Mouse (Mus musculus): ENCODE results near the gene Ermard. TPM values are rescaled to one million over a fixed set of nuclear protein-coding genes. Genes with fewer than 3 reads are reported as not detected.

The Ermard gene
- polyA plus RNA-seq, 1 experiment: 20.2 TPM

GRCm38 (mm10) chr17:15058161-15058591, 17.2 kb downstream of the Ermard start:
- Histone ChIP-seq H3K4me2 (ENCODE audit: low read depth) (no peak overlapping the region), H3K4me3 (no peak overlapping the region), H3K79me2 (ENCODE audit: control insufficient read depth, insufficient read depth) (no peaks in the 10 kb centered on the region), H3ac (ENCODE audit: control insufficient read depth, insufficient read length) (no peak overlapping the region), H3K27me3 (ENCODE audit: control insufficient read depth, insufficient read depth, insufficient read length) (no peaks in the 10 kb centered on the region), H3K36me3 (ENCODE audit: control insufficient read depth, insufficient read depth) (peaks cover 5% of the 10 kb centered on the region)
- TF ChIP-seq MYOG (IDR thresholded peaks at IDR 0.05; ENCODE audit: control insufficient read depth in 1 of 3, insufficient read depth in 1 of 3, insufficient read length in 2 of 3, low read depth in 2 of 3) (no peak), TCF3 (IDR thresholded peaks at IDR 0.05; ENCODE audit: insufficient read length, low read depth) (no peak), POLR2AphosphoS2 (IDR thresholded peaks at IDR 0.05; ENCODE audit: insufficient read length, low read depth) (no peak), SRF (IDR thresholded peaks at IDR 0.05; ENCODE audit: control insufficient read depth, insufficient read length, low read depth) (no peak), POLR2A (IDR thresholded peaks at IDR 0.05; ENCODE audit: insufficient read length, low read depth) (no peak), USF1 (IDR thresholded peaks at IDR 0.05; ENCODE audit: low read depth) (no peak), REST (IDR thresholded peaks at IDR 0.05; ENCODE audit: insufficient read depth, insufficient read length) (no peak), MYOD1 (IDR thresholded peaks at IDR 0.05; ENCODE audit: control insufficient read depth in 1 of 3, insufficient read length in 2 of 3, low read depth in 2 of 3) (no peak), E2F4 (IDR thresholded peaks at IDR 0.05; ENCODE audit: insufficient read depth) (no peak), MAX (IDR thresholded peaks at IDR 0.05; ENCODE audit: low read depth) (no peak), CEBPB (IDR thresholded peaks at IDR 0.05; ENCODE audit: insufficient read depth, poor library complexity, severe bottlenecking) (no peak), TCF12 (IDR thresholded peaks at IDR 0.05; ENCODE audit: insufficient read depth, poor library complexity, severe bottlenecking) (no peak)

DNA sequence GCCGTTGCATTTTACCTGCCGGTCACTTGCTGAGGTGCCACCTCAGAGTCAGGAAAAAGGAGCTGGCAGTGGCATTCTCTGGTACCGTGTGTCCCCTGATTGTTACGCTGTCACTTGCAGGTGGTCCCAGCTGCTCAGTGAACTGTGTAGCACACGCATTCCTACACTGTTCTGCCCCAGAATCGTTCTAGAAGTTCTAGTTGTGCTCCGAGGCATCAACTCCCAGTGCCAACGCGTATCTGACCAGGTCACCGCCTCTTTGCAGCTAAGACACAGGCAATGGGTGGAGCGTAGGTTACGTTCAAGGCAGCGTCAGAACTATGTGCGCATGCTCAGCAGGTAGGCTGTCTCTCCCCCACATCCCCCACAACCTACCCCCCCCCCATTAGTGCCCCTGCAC, 18.6 kb downstream of the Ermard start:
- H3ac ChIP-seq (ENCODE audit: control insufficient read depth, insufficient read length): no peak overlapping the region
- no peaks in the 10 kb centered on the region for H3K27me3 ChIP-seq (ENCODE audit: control insufficient read depth, insufficient read depth, insufficient read length)
- peaks cover 5% of the 10 kb centered on the region for H3K36me3 ChIP-seq (ENCODE audit: control insufficient read depth, insufficient read depth)
- no peak overlapping the region for H3K4me2 ChIP-seq (ENCODE audit: low read depth)
- TF ChIP-seq MYOD1 (IDR thresholded peaks at IDR 0.05; ENCODE audit: control insufficient read depth in 1 of 3, insufficient read length in 2 of 3, low read depth in 2 of 3) (no peak), REST (IDR thresholded peaks at IDR 0.05; ENCODE audit: insufficient read depth, insufficient read length) (no peak), USF1 (IDR thresholded peaks at IDR 0.05; ENCODE audit: low read depth) (no peak)
- H3K4me3 ChIP-seq: no peak overlapping the region
- no peaks in the 10 kb centered on the region for H3K79me2 ChIP-seq (ENCODE audit: control insufficient read depth, insufficient read depth)

- Histone ChIP-seq H3ac (ENCODE audit: control insufficient read depth, insufficient read length) (no peak overlapping the region), H3K27me3 (ENCODE audit: control insufficient read depth, insufficient read depth, insufficient read length) (no peaks in the 10 kb centered on the region), H3K4me2 (ENCODE audit: low read depth) (no peak overlapping the region), H3K36me3 (ENCODE audit: control insufficient read depth, insufficient read depth) (peaks cover 5% of the 10 kb centered on the region), H3K4me3 (no peak overlapping the region), H3K79me2 (ENCODE audit: control insufficient read depth, insufficient read depth) (no peaks in the 10 kb centered on the region)
- TF ChIP-seq TCF3 (IDR thresholded peaks at IDR 0.05; ENCODE audit: insufficient read length, low read depth): no peak
- no peak for TF ChIP-seq POLR2AphosphoS2 (IDR thresholded peaks at IDR 0.05; ENCODE audit: insufficient read length, low read depth)
- TF ChIP-seq USF1 (IDR thresholded peaks at IDR 0.05; ENCODE audit: low read depth): no peak
- TF ChIP-seq MAX (IDR thresholded peaks at IDR 0.05; ENCODE audit: low read depth): no peak
- no peak for TF ChIP-seq SRF (IDR thresholded peaks at IDR 0.05; ENCODE audit: control insufficient read depth, insufficient read length, low read depth)
- no peak for TF ChIP-seq MYOG (IDR thresholded peaks at IDR 0.05; ENCODE audit: control insufficient read depth in 1 of 3, insufficient read depth in 1 of 3, insufficient read length in 2 of 3, low read depth in 2 of 3)
- TF ChIP-seq CEBPB (IDR thresholded peaks at IDR 0.05; ENCODE audit: insufficient read depth, poor library complexity, severe bottlenecking): no peak
- TF ChIP-seq POLR2A (IDR thresholded peaks at IDR 0.05; ENCODE audit: insufficient read length, low read depth): no peak
- no peak for TF ChIP-seq TCF12 (IDR thresholded peaks at IDR 0.05; ENCODE audit: insufficient read depth, poor library complexity, severe bottlenecking)
- no peak for TF ChIP-seq E2F4 (IDR thresholded peaks at IDR 0.05; ENCODE audit: insufficient read depth)
- TF ChIP-seq REST (IDR thresholded peaks at IDR 0.05; ENCODE audit: insufficient read depth, insufficient read length): no peak
- no peak for TF ChIP-seq MYOD1 (IDR thresholded peaks at IDR 0.05; ENCODE audit: control insufficient read depth in 1 of 3, insufficient read length in 2 of 3, low read depth in 2 of 3)
Measured at GRCm38 (mm10) chr17:15060356-15060755, 19.3 kb downstream of the Ermard start.

DNA sequence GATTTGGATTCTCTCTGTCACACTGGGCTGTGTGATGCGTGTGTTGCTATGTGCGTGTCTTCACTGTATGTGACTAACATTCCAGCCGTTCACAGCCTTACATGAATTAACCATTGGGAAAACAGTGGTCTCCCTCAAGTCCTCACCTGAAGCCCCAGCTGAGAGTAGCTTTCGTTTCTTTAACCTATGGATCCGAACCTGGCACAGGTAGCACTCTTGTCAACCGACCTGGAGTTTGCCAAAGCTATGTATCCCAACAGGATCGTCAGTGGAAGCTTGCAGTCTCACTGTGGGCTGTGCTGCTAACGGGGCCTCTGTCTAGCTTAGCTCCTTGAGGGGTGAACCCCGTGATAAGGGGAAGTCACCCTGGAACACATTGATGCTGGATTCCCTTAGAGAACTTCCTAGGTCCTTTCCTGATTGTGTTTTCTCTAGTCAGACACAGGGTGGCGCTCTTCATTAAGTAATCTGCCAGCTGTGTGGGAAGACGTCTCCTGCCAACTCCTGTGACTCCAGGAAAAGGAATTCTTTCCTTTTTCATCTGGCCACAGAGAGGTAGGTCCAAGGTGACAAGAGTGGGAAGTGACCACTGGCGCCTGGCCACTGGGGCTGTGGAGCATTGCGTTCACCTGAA, 24.5 kb downstream of the Ermard start:
- Histone ChIP-seq H3K4me3 (no peak overlapping the region), H3ac (ENCODE audit: control insufficient read depth, insufficient read length) (no peak overlapping the region), H3K36me3 (ENCODE audit: control insufficient read depth, insufficient read depth) (peaks cover 5% of the 10 kb centered on the region), H3K79me2 (ENCODE audit: control insufficient read depth, insufficient read depth) (no peaks in the 10 kb centered on the region), H3K27me3 (ENCODE audit: control insufficient read depth, insufficient read depth, insufficient read length) (no peaks in the 10 kb centered on the region), H3K4me2 (ENCODE audit: low read depth) (peak overlapping the region; percentile 70)
- TF ChIP-seq TCF3 (IDR thresholded peaks at IDR 0.05; ENCODE audit: insufficient read length, low read depth) (no peak), TCF12 (IDR thresholded peaks at IDR 0.05; ENCODE audit: insufficient read depth, poor library complexity, severe bottlenecking) (no peak), CEBPB (IDR thresholded peaks at IDR 0.05; ENCODE audit: insufficient read depth, poor library complexity, severe bottlenecking) (no peak), POLR2AphosphoS2 (IDR thresholded peaks at IDR 0.05; ENCODE audit: insufficient read length, low read depth) (peak; percentile 14), E2F4 (IDR thresholded peaks at IDR 0.05; ENCODE audit: insufficient read depth) (no peak)

DNA sequence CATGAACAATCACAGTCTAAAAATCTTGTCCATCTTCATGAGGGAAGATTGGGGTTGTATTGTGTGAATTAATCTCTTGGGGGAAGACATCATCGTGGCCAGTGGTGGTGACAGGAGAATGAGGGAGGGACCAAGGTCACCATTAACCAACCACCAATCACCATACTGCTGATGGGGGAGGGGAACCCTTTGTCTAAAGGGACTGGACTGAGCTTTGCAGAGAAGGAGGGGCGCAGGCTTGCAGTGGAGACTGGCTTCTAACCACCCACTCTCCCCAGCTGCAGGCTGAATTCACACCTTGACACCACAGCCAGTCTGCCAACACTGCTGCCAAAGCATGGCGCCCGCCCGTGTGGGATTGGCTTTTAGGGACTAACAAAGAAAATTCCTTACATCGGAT, 25.1 kb downstream of the Ermard start:
- H3K4me3 ChIP-seq: no peak overlapping the region
- H3K36me3 ChIP-seq (ENCODE audit: control insufficient read depth, insufficient read depth): no peaks in the 10 kb centered on the region
- TF ChIP-seq E2F4 (IDR thresholded peaks at IDR 0.05; ENCODE audit: insufficient read depth): no peak
- peak in 1 of 3 experiments; percentile 14 for TF ChIP-seq MYOG (IDR thresholded peaks at IDR 0.05; ENCODE audit: control insufficient read depth in 1 of 3, insufficient read depth in 1 of 3, insufficient read length in 2 of 3, low read depth in 2 of 3)
- TF ChIP-seq SRF (IDR thresholded peaks at IDR 0.05; ENCODE audit: control insufficient read depth, insufficient read length, low read depth): no peak
- no peak for TF ChIP-seq CEBPB (IDR thresholded peaks at IDR 0.05; ENCODE audit: insufficient read depth, poor library complexity, severe bottlenecking)
- no peak for TF ChIP-seq TCF3 (IDR thresholded peaks at IDR 0.05; ENCODE audit: insufficient read length, low read depth)
- peak overlapping the region; percentile 70 for H3K4me2 ChIP-seq (ENCODE audit: low read depth)
- no peaks in the 10 kb centered on the region for H3K79me2 ChIP-seq (ENCODE audit: control insufficient read depth, insufficient read depth)
- no peak overlapping the region for H3ac ChIP-seq (ENCODE audit: control insufficient read depth, insufficient read length)
- H3K27me3 ChIP-seq (ENCODE audit: control insufficient read depth, insufficient read depth, insufficient read length): no peaks in the 10 kb centered on the region

Data from myocyte (in vitro differentiated cells).